Mouse (Mus musculus) intestine, embryonic 14.5 days (tissue): ENCODE data around the gene Mfsd11. TPM values are rescaled to one million over a fixed set of nuclear protein-coding genes. Genes with fewer than 3 reads are reported as not detected.

Experiments
- ATAC-seq: fragments of 200-750 bp; cut with Nextera tagmentation; replicated peaks from 2 replicates; pipeline ENCODE4 v1.8.0; 2017; ENCODE audit warnings: low read depth, moderate number of reproducible peaks, moderate TSS enrichment, moderate library complexity; ENCODE audit not compliant: low FRiP score, low TSS enrichment
- DNase-seq: peaks from one replicate; pipeline ENCODE4 v3.0.0-alpha.2; 2018; ENCODE audit warnings: low spot score
- H3K27ac ChIP-seq: fragments of 300-500 bp; sonication (generic); 2 replicates; pipeline ENCODE4 v1.5.1; 2014; ENCODE audit warnings: low read depth, mild to moderate bottlenecking, control low read depth
- H3K27me3 ChIP-seq: fragments of 300-500 bp; sonication (generic); replicated peaks from 2 replicates; pipeline ENCODE4 v1.6.1; 2014; ENCODE audit warnings: low read length, control low read depth; ENCODE audit not compliant: control insufficient read depth, insufficient read depth
- H3K36me3 ChIP-seq: fragments of 300-500 bp; sonication (generic); 2 replicates; pipeline ENCODE4 v1.6.1; 2014; ENCODE audit warnings: low read length, control low read depth; ENCODE audit not compliant: control insufficient read depth, insufficient read depth
- H3K4me1 ChIP-seq: fragments of 300-500 bp; sonication (generic); replicated peaks from 2 replicates; pipeline ENCODE4 v1.6.1; 2014; ENCODE audit warnings: low read length, control low read depth, mixed read lengths; ENCODE audit not compliant: control insufficient read depth, insufficient read depth
- H3K4me2 ChIP-seq: fragments of 300-500 bp; sonication (generic); 2 replicates; pipeline ENCODE4 v1.6.1; 2014; ENCODE audit warnings: low read length
- H3K4me3 ChIP-seq: fragments of 300-500 bp; sonication (generic); 2 replicates; pipeline ENCODE4 v1.5.1; 2014; ENCODE audit warnings: low read depth, low read length, control low read depth, mixed read lengths
- H3K9ac ChIP-seq: fragments of 300-500 bp; sonication (generic); 2 replicates; pipeline ENCODE4 v1.6.1; 2014; ENCODE audit warnings: mild to moderate bottlenecking, low read length
- H3K9me3 ChIP-seq: fragments of 300-500 bp; sonication (generic); 2 replicates; pipeline ENCODE4 v1.6.1; 2016; ENCODE audit warnings: low read length, control low read depth; ENCODE audit not compliant: control insufficient read depth
- WGBS: fragments of 180-500 bp; shearing (Covaris S2); extraction: QIAGEN DNeasy Blood & Tissue Kit; methylation state at CpG from one replicate; pipeline ENCODE4 v1.1.7; 2014; 5-methylcytosine and 5-hydroxymethylcytosine counted together
- polyA plus RNA-seq: library from polyadenylated mRNA; unstranded; fragments of >200 nt; fragmentation: Nextera tagmentation; extraction: Ambion mirVana; gene quantifications from 2 replicates; pipeline ENCODE4 v1.2.1, GENCODE M21; 2014

Mfsd11 gene
- polyA plus RNA-seq, 1 experiment from 2014 or later = 29.1 TPM

DNA sequence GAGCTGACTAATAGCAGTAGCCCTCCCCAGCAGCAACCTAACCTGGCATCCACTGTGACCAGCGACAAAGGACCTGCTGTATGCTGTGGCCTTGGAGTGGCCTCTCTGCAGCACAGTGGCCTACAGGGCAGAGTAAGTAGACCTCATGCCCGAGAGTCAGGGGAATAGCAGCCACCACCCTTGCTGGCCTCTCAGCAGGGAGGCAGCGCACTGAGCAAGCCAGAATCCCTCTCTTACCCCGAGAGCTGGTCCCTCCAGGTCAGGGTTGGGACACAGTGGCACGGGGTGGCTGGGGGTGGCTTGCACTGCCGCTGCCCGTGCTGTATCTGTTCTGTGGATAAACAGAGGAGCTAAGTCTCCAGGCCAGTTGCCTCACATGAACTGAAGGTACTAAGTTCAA lies 12.6 kb upstream of the Mfsd11 start:
- no peak for DNase-seq

DNA sequence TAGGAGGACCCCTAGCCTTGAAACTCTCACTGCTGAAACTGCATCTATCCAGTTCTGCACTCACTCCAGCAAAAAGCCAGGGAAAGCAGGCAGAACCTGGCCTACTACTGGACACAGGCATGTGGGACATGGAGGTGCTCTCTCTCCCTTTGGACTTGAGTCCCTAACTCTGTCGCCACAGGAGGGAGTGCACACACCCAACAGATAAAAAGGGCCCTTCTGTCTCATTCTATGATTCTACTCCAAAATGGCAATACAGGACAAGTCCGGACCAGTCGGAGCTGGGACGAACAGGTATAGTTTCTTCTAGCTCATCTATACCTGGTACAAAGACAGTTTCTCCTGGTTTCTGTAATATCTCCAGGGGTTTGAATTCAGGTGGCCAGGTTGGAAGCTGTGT lies 11.5 kb upstream of the Mfsd11 start:
- no peak for ATAC-seq
- Histone ChIP-seq H3K36me3 (peaks cover 55% of the 10 kb centered on the region), H3K9me3 (no peaks in the 10 kb centered on the region), H3K4me2 (peak overlapping the region; percentile 91), H3K27me3 (no peaks in the 10 kb centered on the region), H3K9ac (no peak overlapping the region), H3K27ac (no peak overlapping the region), H3K4me1 (peaks cover 19% of the 10 kb centered on the region), H3K4me3 (peak overlapping the region; percentile 95; the same call in 1 of the 2 replicates)
- 91% methylated on average over 4 of the region's 4 CpGs for WGBS
- DNase-seq = no peak

More for the DNA sequence above, 12.6 kb upstream of the Mfsd11 start:
- H3K9me3 ChIP-seq = no peaks in the 10 kb centered on the region
- H3K4me2 ChIP-seq = no peak overlapping the region
- WGBS = 76% methylated on average over 7 of the region's 7 CpGs
- H3K4me3 ChIP-seq = no peak overlapping the region
- H3K4me1 ChIP-seq = peaks cover 19% of the 10 kb centered on the region
- no peak for ATAC-seq
- no peak overlapping the region for H3K27ac ChIP-seq
- no peaks in the 10 kb centered on the region for H3K27me3 ChIP-seq
- H3K9ac ChIP-seq = 0 out of 2 replicates have a peak overlapping the region, but pooled peaks have one; percentile 13
- H3K36me3 ChIP-seq = peaks cover 66% of the 10 kb centered on the region

DNA sequence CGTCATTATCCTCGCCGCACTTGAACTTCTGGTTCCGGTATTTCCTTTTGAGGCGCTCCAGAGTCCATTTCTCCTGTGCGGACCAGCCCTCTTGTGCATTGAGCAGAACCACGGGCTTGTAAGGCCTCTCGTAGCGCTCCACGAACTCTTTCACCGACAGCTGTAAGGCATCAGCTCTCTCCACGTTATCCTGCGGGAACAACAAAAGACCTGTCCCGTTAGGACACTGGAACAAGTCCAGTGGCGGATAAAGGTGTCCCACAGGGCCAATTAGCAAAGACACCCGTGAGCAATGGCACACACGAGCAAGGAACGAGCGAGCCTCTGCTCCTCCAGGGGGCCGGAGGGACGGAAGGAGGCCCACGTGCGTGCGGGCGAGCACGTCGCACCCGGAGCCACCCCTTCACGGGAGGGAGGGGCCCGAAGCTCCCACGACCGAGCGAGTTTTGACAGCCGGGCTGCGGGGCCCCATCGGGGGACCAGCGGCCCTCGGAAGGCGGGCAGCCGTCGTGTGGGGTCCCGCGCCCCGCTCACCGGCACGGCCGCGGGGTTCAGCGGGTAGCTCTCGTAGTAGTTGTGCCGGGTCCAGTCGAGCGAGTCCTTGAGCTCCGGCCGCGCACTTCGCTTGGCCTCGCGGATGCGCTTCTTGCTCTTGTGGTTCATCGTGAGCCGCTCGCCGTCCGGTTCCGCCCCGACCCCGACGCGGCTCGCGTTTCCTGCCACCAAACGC lies 9.5 kb upstream of the Mfsd11 start:
- H3K4me3 ChIP-seq = peak overlapping the region; percentile 95
- no peaks in the 10 kb centered on the region for H3K27me3 ChIP-seq
- peak overlapping the region; percentile 91 for H3K4me2 ChIP-seq
- peak overlapping the region; percentile 81 for H3K9ac ChIP-seq
- WGBS = under 1% methylated on average over 63 of the region's 73 CpGs
- H3K27ac ChIP-seq = peak overlapping the region; percentile 95
- H3K4me1 ChIP-seq = peaks cover 19% of the 10 kb centered on the region
- DNase-seq = peak; percentile 88
- no peaks in the 10 kb centered on the region for H3K9me3 ChIP-seq
- peaks cover 41% of the 10 kb centered on the region for H3K36me3 ChIP-seq
- peak; percentile 75 for ATAC-seq

GRCm38 (mm10) chr11:116843261-116844233 lies 8.7 kb upstream of the Mfsd11 start, which contains the start of the genes Mettl23 and Jmjd6:
Mettl23 (plus strand) TSS chr11:116843278.
Jmjd6 (minus strand) TSS chr11:116843449.
- WGBS = under 1% methylated on average over 72 of the region's 72 CpGs
- ATAC-seq (peak; percentile 91), DNase-seq (peak; percentile 95)
- Histone ChIP-seq H3K27ac (peak within 1 kb of the TSS; percentile 95), H3K4me2 (peak within 1 kb of the TSS; percentile 91), H3K9me3 (no peaks in the 10 kb centered on the region), H3K9ac (peak within 1 kb of the TSS; percentile 81), H3K36me3 (peaks cover 41% of the 10 kb centered on the region), H3K27me3 (no peaks in the 10 kb centered on the region), H3K4me3 (peak within 1 kb of the TSS; percentile 95), H3K4me1 (peaks cover 19% of the 10 kb centered on the region)

DNA sequence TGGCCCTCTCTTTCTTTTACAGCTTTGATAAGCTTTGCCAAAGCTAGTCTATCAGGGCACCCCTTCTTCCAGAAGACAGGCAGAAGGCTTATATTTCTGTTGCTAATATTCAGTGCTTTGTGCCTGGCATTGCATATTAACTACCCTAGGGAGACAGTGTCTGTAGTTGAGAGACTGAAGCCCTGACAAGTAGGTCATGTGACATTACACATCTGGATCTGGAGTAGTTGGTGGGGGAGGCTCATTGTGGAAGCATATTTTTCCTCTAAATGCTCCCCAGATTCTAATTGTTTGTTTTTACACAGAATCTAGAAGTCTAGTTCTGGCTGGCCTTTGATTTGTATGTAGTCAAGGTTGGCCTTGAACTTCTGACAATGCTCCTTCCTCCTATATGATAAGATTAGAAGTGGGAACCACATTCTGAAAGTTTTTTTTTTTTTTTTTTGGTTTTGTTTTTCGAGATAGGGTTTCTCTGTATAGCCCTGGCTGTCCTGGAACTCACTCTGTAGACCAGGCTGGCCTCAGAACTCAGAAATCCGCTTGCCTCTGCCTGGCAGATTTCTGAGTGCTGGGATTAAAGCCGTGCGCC lies 5.6 kb upstream of the Mfsd11 start:
- DNase-seq (no peak), ATAC-seq (no peak)
- H3K36me3 ChIP-seq = peaks cover 45% of the 10 kb centered on the region
- no peak overlapping the region for H3K4me3 ChIP-seq
- no peaks in the 10 kb centered on the region for H3K9me3 ChIP-seq
- no peak overlapping the region for H3K9ac ChIP-seq
- H3K4me1 ChIP-seq = peaks cover 12% of the 10 kb centered on the region
- 89% methylated on average over 4 of the region's 4 CpGs for WGBS
- H3K27ac ChIP-seq = no peak overlapping the region
- no peaks in the 10 kb centered on the region for H3K27me3 ChIP-seq
- H3K4me2 ChIP-seq = no peak overlapping the region

GRCm38 (mm10) chr11:116847187-116848085 lies 4.8 kb upstream of the Mfsd11 start:
- Histone ChIP-seq H3K27ac (no peak overlapping the region), H3K4me2 (no peak overlapping the region), H3K9me3 (no peaks in the 10 kb centered on the region), H3K27me3 (no peaks in the 10 kb centered on the region), H3K36me3 (peaks cover 48% of the 10 kb centered on the region), H3K9ac (no peak overlapping the region), H3K4me3 (no peak overlapping the region), H3K4me1 (peaks cover 10% of the 10 kb centered on the region)
- no peak for ATAC-seq
- WGBS = 91% methylated on average over 3 of the region's 3 CpGs
- no peak for DNase-seq

GRCm38 (mm10) chr11:116848086-116848876 lies 4.0 kb upstream of the Mfsd11 start:
- peaks cover 48% of the 10 kb centered on the region for H3K36me3 ChIP-seq
- H3K4me3 ChIP-seq = no peak overlapping the region
- no peak overlapping the region for H3K9ac ChIP-seq
- H3K9me3 ChIP-seq = no peaks in the 10 kb centered on the region
- no peak overlapping the region for H3K27ac ChIP-seq
- no peak overlapping the region for H3K4me2 ChIP-seq
- H3K4me1 ChIP-seq = peaks cover 10% of the 10 kb centered on the region
- no peaks in the 10 kb centered on the region for H3K27me3 ChIP-seq
- WGBS = 76% methylated on average over 5 of the region's 5 CpGs
- ATAC-seq = no peak
- DNase-seq = no peak
